Mouse (Mus musculus): ENCODE data around the gene Gars.

The Gars gene

GRCm38 (mm10) chr6:55037799-55038670, at the start of gene Gars:
Gene Gars, plus strand, starts transcription at chr6:55038007.
- peak; percentile 87 for DNase-seq

GRCm38 (mm10) chr6:54988141-54988540, 49.7 kb upstream of the Gars start:
- DNase-seq, result no peak

GRCm38 (mm10) chr6:54991189-54991588, 46.6 kb upstream of the Gars start:
- DNase-seq, result no peak

- DNase-seq, result no peak
These were observed 45.7 kb upstream of the Gars start for GRCm38 (mm10) chr6:54992141-54992540.

GRCm38 (mm10) chr6:54992734-54993260, 45.0 kb upstream of the Gars start, which contains the start of gene Ggct:
Gene Ggct, minus strand, starts transcription at chr6:54992950.
- peak; percentile 98 for DNase-seq

- no peak for DNase-seq
These were observed 41.4 kb upstream of the Gars start for GRCm38 (mm10) chr6:54996361-54996760.

GRCm38 (mm10) chr6:54997726-54998125, 40.1 kb upstream of the Gars start:
- no peak for DNase-seq

- no peak for DNase-seq
These were observed 36.5 kb upstream of the Gars start for GRCm38 (mm10) chr6:55001320-55001719.

GRCm38 (mm10) chr6:55002438-55002837, 35.4 kb upstream of the Gars start:
- no peak for DNase-seq

GRCm38 (mm10) chr6:55003559-55003958, 34.2 kb upstream of the Gars start:
- no peak for DNase-seq

- DNase-seq, result no peak
These were observed 29.4 kb upstream of the Gars start for GRCm38 (mm10) chr6:55008401-55008800.

GRCm38 (mm10) chr6:55009391-55010230, 28.2 kb upstream of the Gars start:
- no peak for DNase-seq

- DNase-seq, result no peak
These were observed 27.3 kb upstream of the Gars start for GRCm38 (mm10) chr6:55010330-55011091.

- DNase-seq, result no peak
These were observed 25.3 kb upstream of the Gars start for GRCm38 (mm10) chr6:55012516-55012915.

GRCm38 (mm10) chr6:55014184-55014583, 23.6 kb upstream of the Gars start:
- no peak for DNase-seq

GRCm38 (mm10) chr6:55016236-55016635, 21.6 kb upstream of the Gars start:
- DNase-seq, result no peak

GRCm38 (mm10) chr6:55016710-55017583, 20.9 kb upstream of the Gars start:
- peak; percentile 34 for DNase-seq

GRCm38 (mm10) chr6:55018417-55018816, 19.4 kb upstream of the Gars start:
- no peak for DNase-seq

- DNase-seq, result no peak
These were observed 16.0 kb upstream of the Gars start for GRCm38 (mm10) chr6:55021806-55022205.

- no peak for DNase-seq
These were observed 10.2 kb upstream of the Gars start for GRCm38 (mm10) chr6:55027642-55028041.

- DNase-seq, result no peak
These were observed 1.1 kb upstream of the Gars start for GRCm38 (mm10) chr6:55036731-55037130.

Data from cerebellum, adult 11-12 months (tissue).